Comparison of ENCODE assay signal across 8 mouse cellular contexts in genomic region chr16:23609748-23610185, GRCm38 (mm10).
DNase-seq lines count a peak whose midpoint lies in the region; ATAC-seq lines count a peak whose summit lies in the region.

No protein-coding gene starts in this region.

- H3K4me2 ChIP-seq in embryonic facial prominence, embryonic 12.5 days (replicated peaks) = peak overlapping the region; percentile 34
- peak overlapping the region; percentile 64 for H3K4me2 ChIP-seq in heart, embryonic 13.5 days
- H3K4me2 ChIP-seq in kidney, embryonic 15.5 days = peak overlapping the region; percentile 54
- peak overlapping the region; percentile 49 for H3K4me2 ChIP-seq in liver, embryonic 11.5 days

- H3K9me3 ChIP-seq in embryonic facial prominence, embryonic 12.5 days = no peaks in the 10 kb centered on the region
- no peaks in the 10 kb centered on the region for H3K9me3 ChIP-seq in heart, embryonic 13.5 days
- no peaks in the 10 kb centered on the region for H3K9me3 ChIP-seq in kidney, embryonic 15.5 days (replicated peaks)
- no peaks in the 10 kb centered on the region for H3K9me3 ChIP-seq in liver, embryonic 11.5 days (ENCODE audit: control insufficient read depth, low read length)

- ATAC-seq in embryonic facial prominence, embryonic 12.5 days (ENCODE audit: insufficient number of reproducible peaks, insufficient read depth, low FRiP score, low TSS enrichment) = no peak
- ATAC-seq in heart, embryonic 13.5 days (ENCODE audit: extremely low read depth, insufficient number of reproducible peaks, low FRiP score, low TSS enrichment) = no peak
- no peak for ATAC-seq in kidney, embryonic 15.5 days (replicated peaks; ENCODE audit: low FRiP score)
- no peak for ATAC-seq in liver, embryonic 11.5 days (replicated peaks; ENCODE audit: low FRiP score)
- ATAC-seq in monocyte, adult 5-6 weeks (replicated peaks; ENCODE audit: insufficient number of reproducible peaks, low FRiP score, low TSS enrichment, poor library complexity, severe bottlenecking) = peak; percentile 63

- no peaks in the 10 kb centered on the region for H3K27me3 ChIP-seq in embryonic facial prominence, embryonic 12.5 days
- no peaks in the 10 kb centered on the region for H3K27me3 ChIP-seq in heart, embryonic 13.5 days (replicated peaks)
- no peaks in the 10 kb centered on the region for H3K27me3 ChIP-seq in kidney, embryonic 15.5 days
- H3K27me3 ChIP-seq in liver, embryonic 11.5 days (replicated peaks; ENCODE audit: control insufficient read depth, insufficient read depth, low read length) = no peaks in the 10 kb centered on the region

- no peaks in the 10 kb centered on the region for H3K4me1 ChIP-seq in embryonic facial prominence, embryonic 12.5 days
- peaks cover 15% of the 10 kb centered on the region for H3K4me1 ChIP-seq in heart, embryonic 13.5 days
- peaks cover 3% of the 10 kb centered on the region; the same call in 1 of the 2 replicates for H3K4me1 ChIP-seq in kidney, embryonic 15.5 days
- no peaks in the 10 kb centered on the region; the same call in 1 of the 2 replicates for H3K4me1 ChIP-seq in liver, embryonic 11.5 days (replicated peaks; ENCODE audit: control insufficient read depth, insufficient read depth, low read length)

- peak overlapping the region; percentile 14; the same call in 1 of the 2 replicates for H3K4me3 ChIP-seq in embryonic facial prominence, embryonic 12.5 days
- H3K4me3 ChIP-seq in heart, embryonic 13.5 days = peak overlapping the region; percentile 48
- H3K4me3 ChIP-seq in kidney, embryonic 15.5 days (replicated peaks) = peak overlapping the region; percentile 35
- peak overlapping the region; percentile 12; the same call in 1 of the 2 replicates for H3K4me3 ChIP-seq in liver, embryonic 11.5 days (ENCODE audit: low read depth, low read length)

- WGBS in embryonic facial prominence, embryonic 12.5 days = 20% methylated on average over 11 of the region's 11 CpGs
- WGBS in heart, embryonic 13.5 days = 32% methylated on average over 11 of the region's 11 CpGs
- WGBS in kidney, embryonic 15.5 days = 30% methylated on average over 11 of the region's 11 CpGs
- WGBS in liver, embryonic 11.5 days = 37% methylated on average over 11 of the region's 11 CpGs

- peak overlapping the region; percentile 21; the same call in 1 of the 2 replicates for H3K9ac ChIP-seq in embryonic facial prominence, embryonic 12.5 days
- H3K9ac ChIP-seq in heart, embryonic 13.5 days = peak overlapping the region; percentile 75
- no peak overlapping the region for H3K9ac ChIP-seq in kidney, embryonic 15.5 days
- H3K9ac ChIP-seq in liver, embryonic 11.5 days (ENCODE audit: low read depth, low read length) = no peak overlapping the region; the same call in 1 of the 2 replicates

- peak; percentile 4 for DNase-seq in A20 (ENCODE audit: low read depth, low spot score)
- DNase-seq in adrenal gland, adult 2 months = peak; percentile 68
- DNase-seq in liver, embryonic 11.5 days (ENCODE audit: low spot score) = no peak
- peak; percentile 48 for DNase-seq in testis, postnatal 10 days (ENCODE audit: low spot score)

- no peak overlapping the region for H3K27ac ChIP-seq in embryonic facial prominence, embryonic 12.5 days
- H3K27ac ChIP-seq in heart, embryonic 13.5 days (replicated peaks) = 0 out of 2 replicates have a peak overlapping the region, but pooled peaks have one; percentile 3
- no peak overlapping the region for H3K27ac ChIP-seq in kidney, embryonic 15.5 days
- H3K27ac ChIP-seq in liver, embryonic 11.5 days (ENCODE audit: low read depth, low read length) = no peak overlapping the region

- H3K36me3 ChIP-seq in embryonic facial prominence, embryonic 12.5 days = no peaks in the 10 kb centered on the region
- no peaks in the 10 kb centered on the region for H3K36me3 ChIP-seq in heart, embryonic 13.5 days
- H3K36me3 ChIP-seq in kidney, embryonic 15.5 days = no peaks in the 10 kb centered on the region
- no peaks in the 10 kb centered on the region for H3K36me3 ChIP-seq in liver, embryonic 11.5 days (ENCODE audit: control insufficient read depth, insufficient read depth, low read length)

Comparison
In these comparisons a context has a peak if more than half of its experiments do, and no peak if none do; other contexts are left out.
1. H3K9ac ChIP-seq: peak in embryonic facial prominence, embryonic 12.5 days (single experiment) and heart, embryonic 13.5 days (single experiment); none in kidney, embryonic 15.5 days (single experiment) and liver, embryonic 11.5 days (single experiment).
2. Peak in every context shown above with its lines, with median percentiles within 50 percentile points of each other: H3K4me2 ChIP-seq and H3K4me3 ChIP-seq.